Mouse (Mus musculus) embryonic facial prominence, embryonic 13.5 days (tissue): ENCODE data around the gene Tprgl. TPM values are rescaled to one million over a fixed set of nuclear protein-coding genes. Genes with fewer than 3 reads are reported as not detected.

ENCODE experiments used
- ATAC-seq: fragments of 200-750 bp; cut with Nextera tagmentation; 2 replicates; pipeline ENCODE4 v1.8.0; 2017; ENCODE audit warnings: low read depth; ENCODE audit not compliant: insufficient number of reproducible peaks, insufficient read depth, low FRiP score, low TSS enrichment
- H3K27ac ChIP-seq: fragments of 300-500 bp; sonication (generic); 2 replicates; pipeline ENCODE4 v1.5.1; 2015; ENCODE audit warnings: moderate library complexity, mild to moderate bottlenecking, inconsistent platforms
- H3K27me3 ChIP-seq: fragments of 300-500 bp; sonication (generic); 2 replicates; pipeline ENCODE4 v1.6.1; 2015; ENCODE audit warnings: mild to moderate bottlenecking, inconsistent platforms
- H3K36me3 ChIP-seq: fragments of 300-500 bp; sonication (generic); 2 replicates; pipeline ENCODE4 v1.6.1; 2015; ENCODE audit warnings: mild to moderate bottlenecking, inconsistent platforms
- H3K4me1 ChIP-seq: fragments of 300-500 bp; sonication (generic); 2 replicates; pipeline ENCODE4 v1.6.1; 2015; ENCODE audit warnings: inconsistent platforms
- H3K4me2 ChIP-seq: fragments of 300-500 bp; sonication (generic); 2 replicates; pipeline ENCODE4 v1.6.1; 2015; ENCODE audit warnings: moderate library complexity, mild to moderate bottlenecking, inconsistent platforms
- H3K4me3 ChIP-seq: fragments of 300-500 bp; sonication (generic); 2 replicates; pipeline ENCODE4 v1.5.1; 2015; ENCODE audit warnings: mild to moderate bottlenecking, inconsistent platforms
- H3K9ac ChIP-seq: fragments of 300-500 bp; sonication (generic); 2 replicates; pipeline ENCODE4 v1.6.1; 2015; ENCODE audit warnings: mild to moderate bottlenecking, inconsistent platforms
- H3K9me3 ChIP-seq: fragments of 300-500 bp; sonication (generic); 2 replicates; pipeline ENCODE4 v1.6.1; 2016; ENCODE audit warnings: inconsistent platforms
- WGBS: fragments of 180-500 bp; shearing (Covaris S2); methylation state at CpG from one replicate; pipeline ENCODE4 v1.1.7; 2015; ENCODE audit warnings: mixed read lengths; 5-methylcytosine and 5-hydroxymethylcytosine counted together
- polyA plus RNA-seq: library from polyadenylated mRNA; unstranded; fragments of >200 nt; fragmentation: Nextera tagmentation; extraction: Ambion mirVana; gene quantifications from 2 replicates; pipeline ENCODE4 v1.2.1, GENCODE M21; 2015

Tprgl gene
- polyA plus RNA-seq, 1 experiment from 2014 or later: 129 TPM

DNA sequence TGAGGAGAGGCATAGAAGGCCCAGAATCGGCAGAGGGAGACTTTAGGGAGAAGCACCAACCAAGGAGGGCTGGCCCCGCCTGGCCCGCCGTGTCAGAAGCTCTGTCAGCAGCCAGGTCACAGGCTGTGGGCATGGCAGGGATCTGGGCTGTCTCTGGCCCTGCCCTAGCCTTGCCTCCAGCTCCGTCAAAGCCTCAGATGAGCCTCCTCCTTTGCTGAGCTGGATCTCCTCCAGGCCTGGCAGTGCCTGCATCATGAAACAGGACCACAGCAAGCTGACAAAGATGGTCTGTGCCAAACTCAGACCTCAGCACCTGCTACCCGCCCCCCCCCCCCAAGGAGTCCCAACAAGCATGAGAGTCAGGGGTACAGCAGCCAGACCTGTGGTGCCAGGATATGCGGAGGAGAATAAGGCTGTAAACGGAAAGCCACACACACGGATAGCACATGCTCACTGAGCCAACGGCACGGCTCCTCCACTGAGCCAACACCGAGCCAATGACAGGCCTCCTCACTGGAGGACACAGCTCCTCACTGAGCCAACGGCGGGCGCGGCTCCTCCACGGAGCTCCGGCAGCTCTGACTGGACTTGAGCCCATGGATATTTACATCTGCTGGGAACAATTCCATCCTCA, 51.1 kb downstream of the Tprgl start:
- Histone ChIP-seq H3K9ac (no peak overlapping the region), H3K36me3 (no peaks in the 10 kb centered on the region), H3K4me2 (no peak overlapping the region), H3K4me1 (peaks cover 4% of the 10 kb centered on the region), H3K4me3 (no peak overlapping the region), H3K27ac (no peak overlapping the region), H3K27me3 (peaks cover 36% of the 10 kb centered on the region), H3K9me3 (no peaks in the 10 kb centered on the region)
- 56% methylated on average over 18 of the region's 18 CpGs for WGBS
- no peak for ATAC-seq

Other genes with a start within 250 kb of the Tprgl start
- 76.2 and 82.0 TPM in 2 replicates for gene A430005L14Rik, start 203.4 kb downstream of the Tprgl start, polyA plus RNA-seq
- 15.4 and 18.1 TPM in 2 replicates for gene Dffb, start 185.5 kb downstream of the Tprgl start, polyA plus RNA-seq
- 17.2 and 17.9 TPM in 2 replicates for gene Cep104, start 185.5 kb downstream of the Tprgl start, polyA plus RNA-seq
- gene Lrrc47, start 148.9 kb downstream of the Tprgl start, polyA plus RNA-seq: 20.1 and 21.4 TPM in 2 replicates
- 12.5 and 16.8 TPM in 2 replicates for gene Smim1, start 134.4 kb downstream of the Tprgl start, polyA plus RNA-seq
- not detected in 2 replicates for gene Ccdc27, start 118.0 kb downstream of the Tprgl start, polyA plus RNA-seq
- 4.5 and 5.7 TPM in 2 replicates for gene Trp73, start 20.5 kb downstream of the Tprgl start, polyA plus RNA-seq
- 44.1 and 44.9 TPM in 2 replicates for gene Wrap73, start 18.3 kb downstream of the Tprgl start, polyA plus RNA-seq
- gene Megf6, start 10.1 kb upstream of the Tprgl start, polyA plus RNA-seq: 99.7 and 104 TPM in 2 replicates
- gene Arhgef16, start 141.0 kb upstream of the Tprgl start, polyA plus RNA-seq: 5.9 and 7.7 TPM in 2 replicates
- not detected in 2 replicates for gene B230104I21Rik, start 175.5 kb upstream of the Tprgl start, polyA plus RNA-seq